Mouse (Mus musculus) gastrocnemius, postnatal 36 days (tissue): ENCODE results near the gene Jmjd4. TPM values are rescaled to one million over a fixed set of nuclear protein-coding genes. Genes with fewer than 3 reads are reported as not detected.

Experiments used
- DNase-seq, 2 experiments: peaks; one replicate each; pipeline ENCODE4 v3.0.0; 2022
- intact Hi-C: fragments of 180-260 bp; cut with DNase I; formaldehyde crosslinking; loops from one replicate; pipeline ENCODE4 v1.15.1; 2025
- total RNA-seq, 2 experiments: library from RNA; stranded (reverse); gene quantifications; 2 replicates each; pipeline ENCODE4 v1.2.3; 2021

Gene Jmjd4
- total RNA-seq, 2 experiments from 2014 or later: 6.9 to 8.2 TPM

- DNase-seq: no peak
- intact Hi-C loops: no loop called here
Observed at GRCm38 (mm10) chr11:59458973-59459372, 9.1 kb downstream of the Jmjd4 start.

GRCm38 (mm10) chr11:59460459-59460858, 10.6 kb downstream of the Jmjd4 start:
- intact Hi-C loops: no loop called here
- no peak for DNase-seq

GRCm38 (mm10) chr11:59471413-59472325, 21.8 kb downstream of the Jmjd4 start:
- intact Hi-C loops: no loop called here
- DNase-seq: no peak

GRCm38 (mm10) chr11:59472326-59472677, 22.5 kb downstream of the Jmjd4 start, which contains the start of gene Zfp867:
Gene Zfp867, minus strand, starts transcription at chr11:59472474.
- intact Hi-C loops: no loop called here

GRCm38 (mm10) chr11:59477240-59477639, 27.4 kb downstream of the Jmjd4 start:
- no peak for DNase-seq
- intact Hi-C loops: no loop called here

More at GRCm38 (mm10) chr11:59472326-59472677, 22.5 kb downstream of the Jmjd4 start, which contains the start of gene Zfp867:
- DNase-seq: peak; percentile 81 to 82

- intact Hi-C loops: loop anchor here (2.0 to 5.0 kb wide), 2 partner anchors 180 to 241 kb away; no protein-coding TSS in a partner anchor
- no peak for DNase-seq
Observed at GRCm38 (mm10) chr11:59483212-59483611, 33.4 kb downstream of the Jmjd4 start.

- intact Hi-C loops: no loop called here
- no peak for DNase-seq
Observed at GRCm38 (mm10) chr11:59485641-59486040, 35.8 kb downstream of the Jmjd4 start.

GRCm38 (mm10) chr11:59486222-59486621, 36.4 kb downstream of the Jmjd4 start:
- intact Hi-C loops: no loop called here
- DNase-seq: no peak

- DNase-seq: no peak
- intact Hi-C loops: no loop called here
Observed at GRCm38 (mm10) chr11:59496672-59497310, 46.9 kb downstream of the Jmjd4 start.

- DNase-seq: no peak
- intact Hi-C loops: no loop called here
Observed at GRCm38 (mm10) chr11:59497747-59498146, 47.9 kb downstream of the Jmjd4 start.

- DNase-seq: no peak
- intact Hi-C loops: no loop called here
Observed at GRCm38 (mm10) chr11:59501978-59502700, 52.3 kb downstream of the Jmjd4 start.

- DNase-seq: peak in 1 of 2 experiments; percentile 33
- intact Hi-C loops: no loop called here
Observed at GRCm38 (mm10) chr11:59505351-59505838, 55.5 kb downstream of the Jmjd4 start.

GRCm38 (mm10) chr11:59505839-59506712, 56.2 kb downstream of the Jmjd4 start:
- intact Hi-C loops: no loop called here

GRCm38 (mm10) chr11:59506713-59507074, 56.8 kb downstream of the Jmjd4 start:
- no peak for DNase-seq
- intact Hi-C loops: no loop called here

More at GRCm38 (mm10) chr11:59505839-59506712, 56.2 kb downstream of the Jmjd4 start:
- peak; percentile 83 to 91 for DNase-seq

Other genes with a start within 250 kb of the Jmjd4 start
- 10 to 100 TPM; 47.5 to 49.6 TPM for gene Mrpl55, start 247.6 kb upstream of the Jmjd4 start, total RNA-seq
- gene 2310033P09Rik, start 241.7 kb upstream of the Jmjd4 start, total RNA-seq: 1 to 10 TPM; 2.7 to 3.5 TPM
- gene Arf1, start 221.8 kb upstream of the Jmjd4 start, total RNA-seq: 100 to 1,000 TPM; 192 to 206 TPM
- gene Wnt3a, start 159.3 kb upstream of the Jmjd4 start, total RNA-seq: not detected
- 1 to 10 TPM; 8.4 to 9.5 TPM for gene Wnt9a, start 143.1 kb upstream of the Jmjd4 start, total RNA-seq
- gene Prss38, start 74.4 kb upstream of the Jmjd4 start, total RNA-seq: not detected
- 10 to 100 TPM; 19.5 to 20.5 TPM for gene Snap47, start 1.1 kb downstream of the Jmjd4 start, total RNA-seq
- gene Zfp867, start 22.4 kb downstream of the Jmjd4 start, total RNA-seq: 1 to 10 TPM; 1.8 to 2.8 TPM
- 10 to 100 TPM; 14.8 to 17.1 TPM for gene Zkscan17, start 76.7 kb downstream of the Jmjd4 start, total RNA-seq
- gene Nlrp3, start 91.5 kb downstream of the Jmjd4 start, total RNA-seq: under 1 TPM in 1 of 2 experiments, not detected in 1; 0.10 TPM
- not detected for gene Olfr222, start 126.2 kb downstream of the Jmjd4 start, total RNA-seq
- not detected for gene Olfr223, start 143.2 kb downstream of the Jmjd4 start, total RNA-seq
- 10 to 100 TPM; 65.7 to 76.2 TPM for gene Mprip, start 211.3 kb downstream of the Jmjd4 start, total RNA-seq